ENCODE assay signal across 16 mouse cellular contexts in the genomic region with DNA sequence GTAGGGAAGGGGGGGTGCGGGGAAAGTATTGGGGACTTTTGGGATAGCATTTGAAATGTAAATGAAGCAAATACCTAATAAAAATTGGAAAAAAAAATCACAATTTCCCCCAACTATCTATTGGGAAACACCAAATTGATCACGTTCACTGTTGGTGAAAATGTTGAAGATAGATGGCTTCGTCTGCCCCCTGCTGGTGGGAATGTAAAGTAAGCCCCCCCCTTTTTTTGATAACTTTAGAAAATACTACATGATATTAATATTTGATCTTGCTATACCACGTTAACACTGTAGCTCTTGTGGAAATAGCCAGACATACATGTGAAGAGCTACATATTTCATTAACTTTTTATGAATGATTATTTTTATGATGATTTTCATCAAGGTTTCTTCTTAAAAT. TPM values are rescaled to one million over a fixed set of nuclear protein-coding genes. Genes with fewer than 3 reads are reported as not detected.
DNase-seq lines count a peak whose midpoint lies in the region; ATAC-seq and TF ChIP-seq lines count a peak whose summit lies in the region.
"Had no signal": no experiment of that assay in that cellular context is flagged by ENCODE, and none has a peak within 500 bp of the region (broad histone marks: within the 10 kb centered on the region; RNA-seq: fewer than 3 reads in every experiment).

No protein-coding gene starts in this region.

- H3K4me2 ChIP-seq in hindbrain, postnatal 0 days (ENCODE audit: low read depth, low read length), result no peak overlapping the region
- H3K4me2 ChIP-seq in hindbrain, embryonic 13.5 days, result no peak overlapping the region
- H3K4me2 ChIP-seq in midbrain, embryonic 14.5 days (ENCODE audit: low read length), result no peak overlapping the region
- H3K4me2 ChIP-seq: heart, embryonic 15.5 days; hindbrain, embryonic 15.5 days; liver, embryonic 15.5 days had no signal

- peak; percentile 46 for TF ChIP-seq RAD21 in MEL (IDR thresholded peaks at IDR 0.05; ENCODE audit: low read depth, low read length)

- no peak for TF ChIP-seq EP300 in MEL (IDR thresholded peaks at IDR 0.05; ENCODE audit: low read depth in 1 of 2, low read length in 2 of 2)

- H3K27ac ChIP-seq in hindbrain, postnatal 0 days, result no peak overlapping the region
- no peak overlapping the region for H3K27ac ChIP-seq in hindbrain, embryonic 13.5 days
- H3K27ac ChIP-seq in midbrain, embryonic 14.5 days (replicated peaks; ENCODE audit: low read depth, low read length), result no peak overlapping the region
- no peak overlapping the region for H3K27ac ChIP-seq in midbrain, embryonic 10.5 days (replicated peaks)
- no peak overlapping the region for H3K27ac ChIP-seq in MEL (ENCODE audit: control insufficient read depth, low read depth, low read length)
- H3K27ac ChIP-seq: hindbrain, embryonic 15.5 days; liver, embryonic 15.5 days had no signal

- H3K4me3 ChIP-seq in hindbrain, postnatal 0 days (ENCODE audit: low read length), result no peak overlapping the region
- no peak overlapping the region for H3K4me3 ChIP-seq in hindbrain, embryonic 13.5 days
- no peak overlapping the region for H3K4me3 ChIP-seq in midbrain, embryonic 14.5 days (replicated peaks; ENCODE audit: low read depth, low read length)
- H3K4me3 ChIP-seq in midbrain, embryonic 10.5 days, result no peak overlapping the region
- peak overlapping the region in 1 of 2 experiments; percentile 39; a peak in 2 of 4 replicates for H3K4me3 ChIP-seq in MEL (ENCODE audit: control insufficient read depth in 1 of 2, insufficient read depth in 1 of 2, low read depth in 2 of 2, low read length in 2 of 2)
- H3K4me3 ChIP-seq: heart, embryonic 15.5 days; hindbrain, embryonic 15.5 days; liver, embryonic 15.5 days had no signal

- H3K4me1 ChIP-seq in hindbrain, postnatal 0 days (ENCODE audit: insufficient read depth, low read length), result no peaks in the 10 kb centered on the region
- H3K4me1 ChIP-seq in hindbrain, embryonic 13.5 days (replicated peaks), result 0 out of 2 replicates have a peak, but pooled peaks cover 2% of the 10 kb centered on the region
- no peaks in the 10 kb centered on the region for H3K4me1 ChIP-seq in midbrain, embryonic 14.5 days (ENCODE audit: control insufficient read depth, insufficient read depth, low read length)
- H3K4me1 ChIP-seq in midbrain, embryonic 10.5 days, result no peaks in the 10 kb centered on the region
- H3K4me1 ChIP-seq in MEL (ENCODE audit: control insufficient read depth in 1 of 2, insufficient read depth in 2 of 2, low read length in 2 of 2), result peaks cover 3 to 9% of the 10 kb centered on the region in 2 experiments; a peak in 2 of 4 replicates
- H3K4me1 ChIP-seq: hindbrain, embryonic 15.5 days had no signal

- WGBS in hindbrain, postnatal 0 days, result 51% methylated on average over 4 of the region's 4 CpGs
- WGBS in hindbrain, embryonic 13.5 days, result 45% methylated on average over 4 of the region's 4 CpGs
- 43% methylated on average over 4 of the region's 4 CpGs for WGBS in midbrain, embryonic 14.5 days
- WGBS in midbrain, embryonic 10.5 days, result 54% methylated on average over 4 of the region's 4 CpGs

- DNase-seq in hindbrain, postnatal 0 days (ENCODE audit: low spot score), result no peak
- peak; percentile 11 for DNase-seq in midbrain, embryonic 14.5 days
- no peak for DNase-seq in midbrain, embryonic 10.5 days (ENCODE audit: low spot score)
- peak; percentile 56 for DNase-seq in MEL (ENCODE audit: low read depth, low spot score)
- no peak for DNase-seq in layer of hippocampus, adult 8-10 months (ENCODE audit: low spot score in 2 of 2)
- no peak for DNase-seq in retina, embryonic 14.5 days (ENCODE audit: low spot score)
- DNase-seq: cerebellum, adult 8-10 months; kidney, postnatal 14 days had no signal

- no peaks in the 10 kb centered on the region for H3K9me3 ChIP-seq in hindbrain, postnatal 0 days (ENCODE audit: low read length)
- no peaks in the 10 kb centered on the region for H3K9me3 ChIP-seq in hindbrain, embryonic 13.5 days
- no peaks in the 10 kb centered on the region for H3K9me3 ChIP-seq in midbrain, embryonic 14.5 days (ENCODE audit: control insufficient read depth, low read length)
- H3K9me3 ChIP-seq in midbrain, embryonic 10.5 days (replicated peaks), result no peaks in the 10 kb centered on the region
- H3K9me3 ChIP-seq in MEL (replicated peaks; ENCODE audit: insufficient read depth, low read length), result no peaks in the 10 kb centered on the region
- H3K9me3 ChIP-seq: heart, embryonic 15.5 days; hindbrain, embryonic 15.5 days; liver, embryonic 15.5 days had no signal

- H3K79me2 ChIP-seq in MEL (ENCODE audit: control insufficient read depth, insufficient read depth, low read length, poor library complexity), result peaks cover 4% of the 10 kb centered on the region; the same call in 1 of the 2 replicates

- no peaks in the 10 kb centered on the region for H3K36me3 ChIP-seq in hindbrain, postnatal 0 days (ENCODE audit: insufficient read depth, low read length)
- H3K36me3 ChIP-seq in hindbrain, embryonic 13.5 days, result no peaks in the 10 kb centered on the region
- no peaks in the 10 kb centered on the region for H3K36me3 ChIP-seq in midbrain, embryonic 14.5 days (ENCODE audit: control insufficient read depth, insufficient read depth, low read length)
- H3K36me3 ChIP-seq in midbrain, embryonic 10.5 days, result no peaks in the 10 kb centered on the region
- H3K36me3 ChIP-seq in MEL (ENCODE audit: control insufficient read depth in 1 of 2, insufficient read depth in 2 of 2, low read length in 2 of 2), result peaks cover 0 to 7% of the 10 kb centered on the region in 2 experiments; a peak in 2 of 4 replicates
- H3K36me3 ChIP-seq: heart, embryonic 15.5 days; hindbrain, embryonic 15.5 days; liver, embryonic 15.5 days had no signal

- TF ChIP-seq POLR2A in MEL (IDR thresholded peaks at IDR 0.05; ENCODE audit: control insufficient read depth in 1 of 2, insufficient read depth in 1 of 2, low read depth in 1 of 2, low read length in 2 of 2, poor library complexity in 1 of 2), result no peak

- no peak overlapping the region for H3K9ac ChIP-seq in hindbrain, postnatal 0 days (replicated peaks; ENCODE audit: low read length)
- H3K9ac ChIP-seq in hindbrain, embryonic 13.5 days, result no peak overlapping the region
- no peak overlapping the region for H3K9ac ChIP-seq in midbrain, embryonic 14.5 days (replicated peaks; ENCODE audit: low read length)
- no peak overlapping the region for H3K9ac ChIP-seq in MEL (ENCODE audit: control insufficient read depth, low read depth, low read length, poor library complexity, severe bottlenecking)
- H3K9ac ChIP-seq: heart, embryonic 15.5 days; hindbrain, embryonic 15.5 days; liver, embryonic 15.5 days had no signal

- no peaks in the 10 kb centered on the region for H3K27me3 ChIP-seq in hindbrain, postnatal 0 days (ENCODE audit: insufficient read depth, low read length)
- H3K27me3 ChIP-seq in hindbrain, embryonic 13.5 days, result 0 out of 2 replicates have a peak, but pooled peaks cover 7% of the 10 kb centered on the region
- H3K27me3 ChIP-seq in midbrain, embryonic 14.5 days (ENCODE audit: control insufficient read depth, insufficient read depth, low read length), result no peaks in the 10 kb centered on the region
- H3K27me3 ChIP-seq in midbrain, embryonic 10.5 days (ENCODE audit: low read depth, poor library complexity, severe bottlenecking), result peaks cover 5% of the 10 kb centered on the region; the same call in 1 of the 2 replicates
- no peaks in the 10 kb centered on the region for H3K27me3 ChIP-seq in MEL (ENCODE audit: control insufficient read depth in 1 of 2, insufficient read depth in 2 of 2, low read length in 2 of 2)
- H3K27me3 ChIP-seq: heart, embryonic 15.5 days; hindbrain, embryonic 15.5 days; liver, embryonic 15.5 days had no signal

- peak; percentile 55 for TF ChIP-seq CTCF in hindbrain, postnatal 0 days (IDR thresholded peaks at IDR 0.05; ENCODE audit: low read depth)
- peak; percentile 42 to 75 (median 47) for TF ChIP-seq CTCF in MEL (IDR thresholded peaks at IDR 0.05 in 2 of 3, conservative IDR thresholded peaks at IDR 0.05 in 1 of 3; ENCODE audit: control insufficient read depth in 1 of 3, insufficient read depth in 1 of 3, low read depth in 2 of 3, low read length in 3 of 3, poor library complexity in 1 of 3, severe bottlenecking in 1 of 3)

- ATAC-seq in hindbrain, postnatal 0 days, result no peak
- no peak for ATAC-seq in hindbrain, embryonic 13.5 days (ENCODE audit: low FRiP score)
- ATAC-seq in midbrain, embryonic 14.5 days (ENCODE audit: low FRiP score, low TSS enrichment), result no peak
- ATAC-seq in megakaryocyte progenitor cell, adult 5-6 weeks (replicated peaks; ENCODE audit: poor library complexity), result peak; percentile 51; the same call in 1 of the 2 replicates

RNA-seq across cellular contexts. Expression of a gene that starts 4.8 kb away (rescaled TPM):
- total RNA-seq in hindbrain, postnatal 0 days (2014; rRNA removed), result 78.4 and 105 TPM in 2 replicates
- polyA plus RNA-seq in hindbrain, postnatal 0 days (2015; fragmentation: Nextera tagmentation; extraction: Ambion mirVana), result 108 and 114 TPM in 2 replicates
- 101 and 104 TPM in 2 replicates for polyA plus RNA-seq in hindbrain, embryonic 13.5 days (2015; fragmentation: Nextera tagmentation; extraction: Ambion mirVana)
- 114 and 120 TPM in 2 replicates for polyA plus RNA-seq in midbrain, embryonic 14.5 days (2014; fragmentation: Nextera tagmentation; extraction: Ambion mirVana)
- polyA plus RNA-seq in midbrain, embryonic 10.5 days (2016; fragmentation: Nextera tagmentation; extraction: Ambion mirVana), result 83.3 and 89.2 TPM in 2 replicates
- total RNA-seq in MEL (2012; rRNA removed), result 76.4 and 78.9 TPM in 2 replicates
- polyA plus RNA-seq in MEL (2012; ENCODE audit: insufficient read depth in 1 of 2, insufficient read length in 2 of 2, low read depth in 1 of 2, low replicate concordance in 2 of 2, missing spikeins in 1 of 2), result 10 to 100 TPM in 1 of 2 experiments, not detected in 1; 55.9 TPM
- 53.2 and 68.8 TPM in 2 replicates for total RNA-seq in megakaryocyte progenitor cell, adult 5-6 weeks (2015)
- total RNA-seq in megakaryocyte progenitor cell, adult 5-6 weeks (2017), result 17.0 and 19.1 TPM in 2 replicates
- 10 to 100 TPM; 29.0 to 34.0 (median 30.1) TPM for total RNA-seq in layer of hippocampus, adult 8-10 months (2022)

RNA-seq across cellular contexts. Expression of a gene that starts 20.6 kb away (rescaled TPM):
- 0.10 TPM in 1 of 2 replicates, not detected in the other for total RNA-seq in hindbrain, postnatal 0 days (2014; rRNA removed)
- polyA plus RNA-seq in hindbrain, postnatal 0 days (2015; fragmentation: Nextera tagmentation; extraction: Ambion mirVana), result 0.10 TPM in 1 of 2 replicates, not detected in the other
- not detected in 2 replicates for polyA plus RNA-seq in hindbrain, embryonic 13.5 days (2015; fragmentation: Nextera tagmentation; extraction: Ambion mirVana)
- not detected in 2 replicates for polyA plus RNA-seq in midbrain, embryonic 14.5 days (2014; fragmentation: Nextera tagmentation; extraction: Ambion mirVana)
- 0.10 TPM in 1 of 2 replicates, not detected in the other for polyA plus RNA-seq in midbrain, embryonic 10.5 days (2016; fragmentation: Nextera tagmentation; extraction: Ambion mirVana)
- total RNA-seq in MEL (2012; rRNA removed), result 0.08 TPM in 1 of 2 replicates, not detected in the other
- not detected for polyA plus RNA-seq in MEL (2012; ENCODE audit: insufficient read depth in 1 of 2, insufficient read length in 2 of 2, low read depth in 1 of 2, low replicate concordance in 2 of 2, missing spikeins in 1 of 2)
- not detected in 2 replicates for total RNA-seq in megakaryocyte progenitor cell, adult 5-6 weeks (2015)
- not detected in 2 replicates for total RNA-seq in megakaryocyte progenitor cell, adult 5-6 weeks (2017)
- not detected for total RNA-seq in layer of hippocampus, adult 8-10 months (2022)
- total RNA-seq: left cerebral cortex, postnatal 25 days; megakaryocyte-erythroid progenitor cell, adult 5-6 weeks had no signal
- polyA plus RNA-seq: heart, embryonic 15.5 days; liver, embryonic 15.5 days; small intestine, adult 2 months had no signal

RNA-seq across cellular contexts. Expression of a gene that starts 34.9 kb away (rescaled TPM):
- 1.3 and 11.4 TPM in 2 replicates for total RNA-seq in hindbrain, postnatal 0 days (2014; rRNA removed)
- 45.9 and 49.3 TPM in 2 replicates for polyA plus RNA-seq in hindbrain, postnatal 0 days (2015; fragmentation: Nextera tagmentation; extraction: Ambion mirVana)
- 55.7 and 58.4 TPM in 2 replicates for polyA plus RNA-seq in hindbrain, embryonic 13.5 days (2015; fragmentation: Nextera tagmentation; extraction: Ambion mirVana)
- 37.7 and 41.9 TPM in 2 replicates for polyA plus RNA-seq in midbrain, embryonic 14.5 days (2014; fragmentation: Nextera tagmentation; extraction: Ambion mirVana)
- polyA plus RNA-seq in midbrain, embryonic 10.5 days (2016; fragmentation: Nextera tagmentation; extraction: Ambion mirVana), result 137 and 169 TPM in 2 replicates
- total RNA-seq in MEL (2012; rRNA removed), result 333 and 340 TPM in 2 replicates
- polyA plus RNA-seq in MEL (2012; ENCODE audit: insufficient read depth in 1 of 2, insufficient read length in 2 of 2, low read depth in 1 of 2, low replicate concordance in 2 of 2, missing spikeins in 1 of 2), result 100 to 1,000 TPM; 507 to 678 TPM
- 136 and 137 TPM in 2 replicates for total RNA-seq in megakaryocyte progenitor cell, adult 5-6 weeks (2015)
- 137 and 167 TPM in 2 replicates for total RNA-seq in megakaryocyte progenitor cell, adult 5-6 weeks (2017)
- total RNA-seq in layer of hippocampus, adult 8-10 months (2022), result 10 to 100 TPM in 2 of 4 experiments, 1 to 10 TPM in 2; 7.5 to 11.5 (median 10.0) TPM

RNA-seq across cellular contexts. Expression of a gene that starts 34.9 kb away (rescaled TPM):
- total RNA-seq in hindbrain, postnatal 0 days (2014; rRNA removed), result 24.1 and 25.2 TPM in 2 replicates
- 13.8 and 14.7 TPM in 2 replicates for polyA plus RNA-seq in hindbrain, postnatal 0 days (2015; fragmentation: Nextera tagmentation; extraction: Ambion mirVana)
- 20.4 and 23.6 TPM in 2 replicates for polyA plus RNA-seq in hindbrain, embryonic 13.5 days (2015; fragmentation: Nextera tagmentation; extraction: Ambion mirVana)
- polyA plus RNA-seq in midbrain, embryonic 14.5 days (2014; fragmentation: Nextera tagmentation; extraction: Ambion mirVana), result 18.8 and 24.6 TPM in 2 replicates
- 15.7 and 19.3 TPM in 2 replicates for polyA plus RNA-seq in midbrain, embryonic 10.5 days (2016; fragmentation: Nextera tagmentation; extraction: Ambion mirVana)
- 14.0 and 16.8 TPM in 2 replicates for total RNA-seq in MEL (2012; rRNA removed)
- polyA plus RNA-seq in MEL (2012; ENCODE audit: insufficient read depth in 1 of 2, insufficient read length in 2 of 2, low read depth in 1 of 2, low replicate concordance in 2 of 2, missing spikeins in 1 of 2), result 10 to 100 TPM in 1 of 2 experiments, not detected in 1; 17.5 TPM
- total RNA-seq in megakaryocyte progenitor cell, adult 5-6 weeks (2015), result 6.4 and 7.0 TPM in 2 replicates
- 5.8 and 11.2 TPM in 2 replicates for total RNA-seq in megakaryocyte progenitor cell, adult 5-6 weeks (2017)
- total RNA-seq in layer of hippocampus, adult 8-10 months (2022), result 10 to 100 TPM; 17.1 to 21.8 (median 21.0) TPM

Comparison
In these comparisons a context has a peak if more than half of its experiments do, and no peak if none do; other contexts are left out.
1. DNase-seq: peak in midbrain, embryonic 14.5 days (single experiment) and MEL (single experiment); none in hindbrain, postnatal 0 days (single experiment), midbrain, embryonic 10.5 days (single experiment), layer of hippocampus, adult 8-10 months (0 of 2) and retina, embryonic 14.5 days (single experiment).